Mouse (Mus musculus) urinary bladder, postnatal 4 days (tissue): Measurements from ENCODE around the gene Actl6a.
"Not testable (repeated sequence)": the region's sequence is repeated elsewhere in the genome, so short reads cannot be mapped to it uniquely, and the experiment has no call there.

Experiments used
- DNase-seq, 2 experiments: peaks; one replicate each; pipeline ENCODE4 v3.0.0; 2021 to 2022; ENCODE audit warnings: low spot score in 2 of 2

The Actl6a gene

DNA sequence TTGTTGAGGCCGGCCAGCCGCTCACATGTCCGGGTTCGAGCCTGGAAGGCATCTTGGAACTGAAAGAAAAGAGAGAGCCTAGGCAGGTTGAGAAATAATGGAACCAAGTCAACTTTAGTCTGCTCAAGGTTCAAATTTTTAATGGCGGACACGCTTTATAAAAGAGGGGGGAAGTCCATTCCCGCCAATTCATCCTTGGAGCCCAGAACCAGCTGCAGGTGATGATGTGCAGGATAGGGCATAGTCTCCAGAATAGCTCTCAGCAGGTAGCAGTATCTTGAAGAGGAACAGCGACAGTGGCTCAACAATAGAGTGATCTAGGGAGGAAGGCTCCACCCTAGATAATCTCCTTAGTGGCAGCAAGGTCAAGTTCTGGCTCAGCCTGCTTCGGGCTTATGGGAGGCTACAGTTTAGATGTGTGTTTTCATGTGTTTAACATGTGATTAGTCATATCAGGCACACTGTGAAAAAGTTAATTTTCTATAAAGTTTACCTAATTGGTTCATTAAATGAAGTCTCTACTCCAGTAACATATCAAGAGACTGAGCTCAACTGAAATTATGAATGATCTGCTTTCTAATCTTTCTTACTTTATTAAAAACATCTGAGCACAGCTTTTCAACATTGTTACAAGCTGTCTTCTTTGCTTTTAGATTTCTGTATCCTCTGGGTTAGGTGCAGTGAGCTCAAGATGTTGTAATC lies at the start of gene Actl6a:
Gene Actl6a, plus strand, starts transcription at position 652 of the 702 bp plus-strand sequence.
- DNase-seq = not testable (repeated sequence)

DNA sequence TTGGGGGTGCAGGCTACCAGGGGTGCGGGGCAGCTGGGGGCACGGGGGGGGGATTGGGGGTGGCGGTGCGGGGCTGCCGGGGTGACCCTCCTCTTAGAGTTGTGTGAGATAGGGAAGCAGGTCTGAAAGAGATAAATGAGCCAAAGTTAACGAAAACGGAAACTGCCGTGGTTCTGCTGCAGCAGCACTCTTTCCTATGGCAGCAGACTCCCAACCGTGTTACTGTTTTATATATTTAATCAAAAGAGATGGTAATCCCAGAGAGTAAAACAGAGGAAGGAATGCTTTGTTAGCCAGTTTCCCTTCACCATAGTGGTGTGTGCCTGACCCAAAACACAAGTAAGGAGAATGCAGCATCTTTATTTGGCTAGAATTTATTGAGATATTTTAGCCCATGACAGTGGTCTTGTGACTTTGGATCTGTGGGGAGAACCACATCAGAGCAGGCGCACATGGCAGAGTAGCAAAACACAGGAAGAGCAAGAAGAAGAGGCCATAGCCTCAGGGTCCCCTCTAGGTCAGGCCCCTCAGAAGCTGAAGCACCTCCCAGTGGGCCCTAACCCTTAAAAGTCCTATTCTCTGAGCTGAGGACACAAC lies 49.6 kb upstream of the Actl6a start:
- no peak for DNase-seq

DNA sequence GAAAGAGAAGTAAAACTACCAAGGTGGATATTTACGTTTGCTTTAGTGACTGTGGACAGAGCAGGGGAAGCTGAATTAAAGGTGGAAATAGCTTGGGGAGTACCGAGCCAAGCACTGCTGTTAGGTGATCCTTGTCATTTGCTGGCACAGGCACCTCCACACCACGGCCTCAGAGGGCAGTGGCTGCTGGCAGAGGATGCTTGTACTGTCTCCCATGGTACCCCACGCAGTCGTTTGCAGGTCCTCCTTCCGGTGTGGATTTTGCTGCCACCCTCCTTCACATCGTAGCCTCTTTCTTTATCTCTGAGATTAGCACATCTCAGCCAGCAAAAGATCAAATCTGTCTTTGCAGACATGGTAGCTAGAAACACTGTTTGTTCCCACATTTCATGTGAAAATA lies 47.7 kb upstream of the Actl6a start:
- DNase-seq = no peak

DNA sequence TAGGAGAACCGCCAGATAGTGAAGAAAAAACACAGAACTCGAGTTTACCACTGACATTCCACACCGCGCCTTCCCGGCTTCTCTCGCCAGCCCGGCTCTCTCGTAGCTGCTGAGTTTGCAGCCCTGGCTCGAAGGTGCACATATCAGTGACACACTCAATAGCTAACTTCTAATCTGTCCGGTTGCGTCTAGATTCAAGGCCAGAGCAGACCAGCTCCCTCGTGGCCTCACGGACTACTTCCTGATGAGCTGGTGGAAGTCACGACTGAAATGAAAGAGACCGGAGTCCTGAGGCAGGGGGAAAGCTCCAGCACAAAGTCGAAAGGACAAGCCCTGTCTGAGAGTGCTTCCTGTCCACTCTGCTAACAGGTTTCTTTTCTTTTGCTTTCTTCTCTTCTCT lies 47.3 kb upstream of the Actl6a start:
- DNase-seq = no peak

DNA sequence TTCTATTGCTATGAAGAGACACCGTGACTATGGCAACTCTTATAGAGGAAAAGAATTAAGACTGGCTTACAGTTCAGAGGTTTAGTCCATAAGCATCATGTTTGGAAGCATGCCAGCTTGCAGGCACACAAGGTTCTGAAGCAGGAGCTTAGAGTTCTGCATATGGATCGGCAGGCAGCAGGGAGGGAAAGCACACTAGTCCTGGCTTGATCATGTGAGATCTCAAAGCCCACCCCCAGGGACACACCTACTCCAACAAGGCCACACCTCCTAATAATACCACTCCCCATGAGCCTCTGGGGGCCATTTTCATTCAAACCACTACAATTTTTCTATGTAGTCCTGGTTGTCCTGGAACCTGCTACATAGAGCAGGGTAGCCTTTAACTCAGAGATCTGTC lies 46.6 kb upstream of the Actl6a start:
- DNase-seq = no peak

DNA sequence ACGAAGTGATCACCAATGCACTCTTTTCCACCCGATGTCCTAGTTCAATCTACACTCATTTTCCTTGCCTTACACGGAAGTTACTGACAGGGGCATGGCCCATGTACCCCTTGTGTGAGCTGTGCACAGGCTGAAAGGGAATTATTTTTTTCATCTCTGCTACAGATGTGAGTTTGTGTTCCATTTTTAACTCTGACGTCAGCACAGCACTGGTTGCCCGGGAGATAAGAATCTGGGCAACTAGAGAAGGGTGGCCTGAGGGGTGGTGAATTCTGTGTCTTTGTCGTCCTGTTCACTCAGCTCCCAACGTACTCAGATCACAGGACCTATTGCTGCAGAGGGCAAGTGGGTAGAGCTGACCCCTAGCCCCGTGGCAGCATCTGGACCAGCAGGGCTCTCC lies 45.8 kb upstream of the Actl6a start:
- DNase-seq = no peak

DNA sequence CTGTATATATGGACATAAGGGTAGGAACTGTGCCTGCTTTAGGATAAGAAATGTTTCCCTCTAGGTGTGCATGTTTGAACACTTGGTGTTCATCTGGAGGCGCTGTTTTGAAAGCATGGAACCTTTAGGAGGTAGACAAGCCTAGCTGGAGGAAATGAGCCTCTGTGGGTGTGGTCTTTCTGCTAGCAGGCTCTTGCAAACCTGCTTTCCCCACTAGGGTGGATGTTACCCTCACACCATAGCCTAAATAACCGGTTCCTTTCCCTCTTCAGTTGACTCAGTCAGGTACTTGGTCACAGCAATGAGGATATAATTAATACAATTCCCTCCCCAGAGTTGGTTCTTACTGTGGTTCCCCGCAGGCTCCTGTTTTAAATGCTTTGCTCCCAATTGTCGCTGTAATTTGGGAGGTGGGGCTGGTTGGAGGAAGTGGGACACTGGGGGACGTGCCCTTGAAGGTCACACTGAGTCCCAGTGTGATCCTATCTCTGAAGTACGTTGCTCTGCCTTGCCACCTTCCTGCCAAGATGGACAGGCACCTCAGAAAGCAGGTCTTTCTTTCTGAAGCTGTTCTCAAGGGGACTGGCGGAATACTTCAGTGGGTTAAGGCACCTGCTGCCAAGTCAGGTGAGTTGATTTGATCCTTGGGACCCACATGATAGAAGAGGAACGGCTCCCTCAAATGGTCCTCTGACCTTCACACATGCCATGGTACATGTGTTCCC lies 45.1 kb upstream of the Actl6a start:
- no peak for DNase-seq

DNA sequence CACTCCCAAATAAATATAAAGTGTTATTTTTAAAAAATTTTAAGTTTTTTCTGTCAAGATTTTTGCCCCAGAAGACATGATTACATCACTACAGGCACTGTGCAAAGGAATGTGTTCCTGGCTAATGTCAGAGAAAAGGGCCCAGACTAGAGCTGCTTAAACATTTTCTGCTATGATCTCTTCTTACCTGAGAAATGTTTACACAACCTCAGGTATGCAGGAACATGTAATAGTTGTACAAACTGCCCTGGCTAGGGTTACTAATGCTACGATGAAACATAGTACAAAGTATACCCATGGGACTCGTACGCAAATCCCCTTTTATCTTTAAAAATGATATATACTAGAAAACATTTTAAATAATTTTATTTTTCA lies 44.6 kb upstream of the Actl6a start:
- no peak for DNase-seq

DNA sequence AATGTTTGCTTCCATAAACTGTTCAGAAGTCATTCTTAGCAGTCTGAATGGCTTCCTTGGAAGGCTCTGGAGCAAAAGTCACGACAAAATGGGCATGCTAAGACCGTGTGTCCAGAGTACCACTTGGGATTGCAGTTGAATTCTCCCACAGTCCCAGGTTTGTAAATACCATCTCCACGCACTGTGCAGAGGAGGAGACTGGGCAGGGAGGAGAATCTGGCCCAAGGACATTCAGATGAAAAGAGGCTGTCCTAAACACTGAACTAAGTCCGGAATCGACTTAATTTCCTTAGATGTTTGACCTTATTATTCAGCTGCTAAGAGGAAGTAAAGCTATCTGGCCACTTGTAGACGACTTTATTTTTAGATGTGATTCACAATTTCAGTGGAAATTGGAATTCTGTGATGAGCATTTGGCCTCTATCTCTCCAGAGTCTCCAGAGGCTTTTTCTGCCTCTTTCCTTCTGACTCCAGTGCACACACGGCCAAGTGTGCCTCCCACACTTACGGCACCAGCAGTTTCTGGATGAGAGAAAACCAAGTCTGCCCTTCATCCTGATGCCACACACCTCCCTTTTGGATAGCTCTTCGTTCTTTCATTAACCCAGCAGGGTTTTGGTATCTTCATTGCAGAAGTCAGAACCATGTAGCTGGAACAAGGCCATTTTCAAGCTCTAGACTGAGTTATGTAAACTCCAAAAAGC lies 37.7 kb upstream of the Actl6a start:
- DNase-seq = no peak

DNA sequence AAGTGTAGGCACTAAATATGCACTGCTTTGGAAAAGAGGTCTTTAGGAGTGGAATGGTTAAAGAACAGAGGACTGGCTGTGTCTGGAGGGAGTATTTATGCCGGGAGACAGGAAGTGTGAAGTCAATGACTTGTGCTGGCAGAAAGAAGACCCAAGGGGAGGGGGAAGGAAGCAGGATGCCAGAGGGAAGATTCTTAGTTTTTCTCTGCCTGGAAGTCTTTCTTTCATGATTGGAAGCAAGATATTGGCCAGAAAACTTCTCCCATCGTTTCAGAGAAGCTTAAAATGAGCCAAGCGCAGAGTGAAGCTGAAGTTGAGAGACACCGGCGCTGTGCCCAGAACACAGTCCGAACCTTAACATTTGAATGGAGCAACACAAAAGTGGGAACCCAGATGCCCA lies 36.9 kb upstream of the Actl6a start:
- DNase-seq = no peak

DNA sequence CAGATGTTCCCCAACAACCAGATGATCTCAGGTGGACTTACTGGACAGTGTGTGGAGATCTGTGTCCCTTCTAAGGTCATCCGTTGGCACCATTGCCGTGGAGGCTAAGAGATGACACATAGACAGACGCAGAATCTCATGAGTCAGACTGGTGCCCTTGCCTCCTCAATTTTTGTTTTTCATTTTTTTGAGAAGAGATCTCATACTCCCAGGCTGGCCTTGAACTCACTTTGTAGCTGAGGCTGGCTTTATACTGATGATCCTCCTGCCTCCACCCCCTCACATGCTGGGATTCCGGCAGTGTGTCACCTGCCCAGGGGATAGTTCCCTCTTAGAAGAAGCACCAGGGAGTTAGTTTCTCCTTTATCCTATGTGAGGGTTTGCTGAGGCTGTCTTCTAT lies 35.9 kb upstream of the Actl6a start:
- DNase-seq = no peak

DNA sequence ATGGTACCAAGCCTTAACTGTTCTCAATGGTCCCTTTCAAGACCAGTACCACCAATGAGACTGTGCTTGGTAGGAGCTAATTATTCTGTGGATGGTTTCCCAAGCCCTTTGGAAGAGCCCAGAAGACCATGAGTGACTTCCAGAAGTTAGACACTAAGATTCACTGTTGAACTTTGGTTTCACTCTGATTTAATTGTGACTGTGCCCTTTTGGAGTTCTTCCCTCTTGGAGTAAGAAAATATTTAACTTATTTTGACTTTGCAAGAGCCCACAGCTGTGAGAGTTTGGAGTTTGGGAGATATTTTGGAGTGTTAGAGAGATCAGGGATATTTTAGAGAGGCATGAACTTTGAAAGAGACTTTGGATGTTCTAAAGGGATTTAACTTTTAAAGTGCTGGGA lies 32.9 kb upstream of the Actl6a start:
- DNase-seq = no peak

DNA sequence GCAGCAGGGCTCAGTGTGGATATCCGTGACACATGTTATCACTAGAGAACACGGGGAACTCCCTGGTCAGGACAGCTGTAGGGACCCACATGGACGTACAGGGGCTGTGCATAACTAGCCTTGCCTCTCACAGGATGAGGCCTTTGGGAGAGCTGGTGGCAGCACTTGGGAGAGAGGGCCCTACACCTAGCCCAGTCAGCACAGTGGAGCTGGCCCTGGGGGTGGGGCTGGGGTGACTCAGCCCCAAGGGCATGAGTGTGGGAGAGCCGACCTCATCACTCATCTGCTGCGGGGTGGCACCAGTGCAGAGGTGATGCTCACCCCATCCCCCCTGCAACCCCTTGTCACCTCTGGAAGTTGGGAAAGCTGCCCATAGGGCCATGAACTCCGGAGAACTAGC lies 29.7 kb upstream of the Actl6a start:
- DNase-seq = no peak

DNA sequence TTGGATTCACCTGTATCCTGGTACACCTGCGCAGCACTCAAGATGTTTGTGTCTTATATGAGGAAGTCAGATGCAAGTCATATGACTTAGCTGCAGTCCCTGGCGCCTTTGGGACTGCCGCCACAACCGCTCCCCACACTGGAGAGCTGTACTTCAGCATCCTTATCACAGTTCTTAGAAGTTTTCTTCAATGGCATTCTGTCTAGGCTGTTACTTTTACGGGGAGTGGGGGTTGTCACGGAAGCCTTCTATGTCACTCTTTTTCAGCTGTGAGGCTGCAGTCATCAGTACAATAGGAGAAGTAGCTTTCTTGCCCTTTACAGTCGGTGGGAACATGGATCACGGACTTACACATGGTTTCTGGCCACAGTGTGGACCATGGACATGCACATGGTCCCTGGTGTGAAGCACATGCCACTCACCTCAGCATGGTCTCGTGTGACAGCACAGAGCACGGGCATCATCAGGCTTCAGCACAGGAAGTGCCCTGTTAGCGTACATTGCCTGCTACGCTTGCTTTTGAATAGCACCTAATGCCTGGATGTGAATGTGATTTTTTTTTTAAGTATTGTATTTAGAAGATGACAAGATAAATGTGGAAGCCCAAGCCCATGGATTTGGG lies 23.1 kb upstream of the Actl6a start:
- DNase-seq = no peak

DNA sequence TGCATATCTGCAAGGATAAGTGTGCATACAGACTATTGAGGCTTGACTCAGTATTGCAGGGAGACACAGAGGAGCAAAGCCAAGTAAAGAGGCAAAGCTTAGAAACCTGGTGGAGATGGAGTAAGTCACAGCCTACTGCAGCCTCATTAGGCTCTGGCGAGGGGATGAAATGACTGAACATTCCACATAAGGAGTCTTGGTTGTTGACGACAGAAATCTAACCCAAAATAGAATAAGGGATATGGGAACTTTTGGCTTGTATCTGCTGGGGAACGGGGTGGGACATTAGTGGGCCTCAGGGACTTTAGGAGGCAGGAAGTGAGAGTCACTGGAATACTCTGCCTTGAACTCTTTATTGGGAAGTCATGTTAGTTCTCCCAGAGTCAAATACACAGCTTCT lies 21.5 kb upstream of the Actl6a start:
- DNase-seq = no peak

DNA sequence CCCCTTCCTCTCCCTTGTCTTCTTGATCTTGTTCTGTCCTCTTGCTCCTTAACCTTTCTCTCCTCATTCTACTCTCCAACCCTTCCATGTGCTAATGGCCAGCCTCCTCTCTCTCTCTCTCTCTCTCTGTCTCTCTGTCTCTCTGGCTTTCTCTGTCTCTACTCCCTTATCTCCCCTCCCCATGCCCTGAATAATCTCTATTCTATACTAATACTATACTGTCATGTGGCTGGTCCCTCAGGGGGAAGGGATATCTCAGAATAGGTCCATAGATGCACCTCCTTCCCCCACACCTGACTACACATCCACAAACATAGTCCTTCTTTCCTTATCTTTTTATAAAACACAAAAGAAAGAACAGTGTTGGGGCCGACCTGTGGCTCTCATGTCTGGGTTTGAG lies 19.6 kb upstream of the Actl6a start:
- DNase-seq = no peak

DNA sequence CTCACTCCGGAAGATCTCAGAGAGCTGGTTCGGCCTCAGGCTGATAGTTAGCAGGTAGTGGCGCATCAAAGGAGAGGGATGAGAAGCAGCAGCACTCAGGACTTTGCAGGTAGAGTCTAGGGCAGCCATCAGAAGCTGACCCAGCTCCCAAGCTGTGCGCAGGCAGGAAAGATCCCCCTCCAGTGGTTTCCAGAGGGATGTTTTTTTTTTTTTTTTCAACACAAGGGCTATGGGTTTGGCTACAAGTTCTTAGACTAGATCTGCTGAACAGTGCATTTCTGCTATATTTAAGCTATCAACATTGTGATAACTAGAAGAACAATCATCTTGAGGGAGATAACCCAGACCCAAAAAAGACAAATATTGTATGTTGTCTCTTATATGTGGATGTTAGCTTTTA lies 18.9 kb upstream of the Actl6a start:
- DNase-seq = no peak

DNA sequence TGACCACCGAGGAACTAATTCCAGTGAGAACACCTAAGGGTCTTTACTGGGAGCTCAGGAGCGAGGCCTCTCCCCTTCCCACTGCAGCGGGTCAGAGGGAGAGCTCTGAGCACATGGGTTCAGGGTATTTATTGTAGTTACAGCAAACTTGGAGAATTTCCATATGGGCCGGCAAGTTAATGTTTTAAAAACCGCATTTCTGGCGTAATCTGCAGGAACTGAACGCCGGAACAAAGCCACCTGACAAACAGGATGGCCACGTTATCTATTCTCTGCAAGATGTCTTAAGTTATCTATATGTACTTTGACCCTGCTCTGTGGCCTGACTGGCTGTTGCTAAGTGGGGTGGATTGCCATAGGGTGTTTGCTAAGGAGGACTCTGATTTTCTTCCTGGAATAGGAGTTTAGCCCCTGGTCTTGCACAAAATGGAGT lies 16.5 kb upstream of the Actl6a start:
- DNase-seq = no peak

DNA sequence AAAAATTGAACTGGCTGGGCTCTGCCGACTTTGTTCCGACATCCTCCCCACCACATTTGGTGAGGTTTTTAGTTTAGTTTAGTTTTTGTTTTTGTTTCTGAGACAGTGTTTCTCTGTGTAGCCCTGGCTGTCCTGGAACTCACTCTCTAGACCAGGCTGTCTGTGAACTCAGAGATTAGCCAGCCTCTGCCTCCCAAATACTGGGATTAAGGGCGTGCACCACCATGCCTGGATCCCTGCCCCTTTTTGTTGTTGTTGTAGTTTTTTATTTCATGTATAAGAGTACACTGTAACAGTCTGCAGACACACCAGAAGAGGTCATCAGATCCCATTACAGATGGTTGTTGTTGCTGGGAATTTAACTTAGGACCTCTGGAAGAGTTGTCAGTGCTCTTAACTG lies 16.1 kb upstream of the Actl6a start:
- DNase-seq = no peak

DNA sequence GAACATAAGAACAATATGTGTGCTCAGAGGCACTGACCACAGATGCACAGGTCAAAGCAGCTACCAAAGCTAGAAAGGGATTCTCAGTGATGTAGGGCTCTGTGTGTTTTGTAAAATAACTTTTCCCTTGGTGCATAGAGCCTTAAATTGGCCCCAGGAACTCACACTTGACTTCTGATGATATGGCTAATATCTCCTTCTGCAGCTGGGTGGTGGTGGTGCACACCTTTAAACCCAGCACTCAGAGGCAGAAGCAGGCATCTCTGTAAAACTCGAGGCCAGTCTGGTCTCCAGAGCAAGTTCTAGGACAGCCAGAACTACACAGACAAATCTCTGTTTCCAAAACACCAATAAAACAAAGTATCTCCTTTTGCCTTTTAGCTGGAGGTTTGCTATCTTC lies 15.2 kb upstream of the Actl6a start:
- DNase-seq = no peak

DNA sequence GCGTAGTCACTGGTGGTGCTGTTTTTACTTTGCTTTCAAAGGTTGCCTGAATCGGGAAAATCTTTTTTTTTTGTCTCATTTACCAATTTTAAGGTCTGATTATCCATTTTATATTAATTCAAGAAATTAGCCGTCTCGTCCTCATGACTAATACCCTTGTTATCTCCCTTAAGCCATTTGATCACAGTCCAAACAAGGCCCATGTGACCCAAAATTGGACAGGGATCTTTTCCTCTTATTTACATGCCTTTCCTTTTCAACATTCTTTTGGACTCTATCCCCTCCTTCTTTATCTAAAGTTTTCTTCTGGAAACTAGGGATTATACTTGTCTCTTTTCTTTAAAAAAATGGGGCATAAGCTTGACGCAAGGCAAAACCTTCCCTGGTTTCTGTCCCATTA lies 14.3 kb upstream of the Actl6a start:
- DNase-seq = no peak

DNA sequence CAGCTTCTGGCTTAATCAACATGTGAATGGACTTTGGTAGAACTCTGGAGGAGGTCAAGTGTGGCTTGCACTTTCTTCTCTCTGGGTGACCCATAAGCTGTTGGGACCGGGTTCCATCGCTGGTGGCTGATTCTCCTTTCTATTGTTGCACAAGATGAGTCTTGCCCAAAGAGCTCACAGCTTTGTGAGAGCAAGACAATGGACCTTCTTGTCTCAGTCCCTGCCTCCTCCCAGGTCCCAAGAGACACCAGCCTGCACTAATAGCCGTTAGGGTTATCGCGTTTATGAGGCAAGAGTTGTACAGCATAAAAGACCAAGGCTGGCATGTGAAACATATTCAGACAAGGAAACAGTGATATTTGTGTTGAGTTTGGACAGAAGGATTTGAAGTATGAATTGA lies 11.9 kb upstream of the Actl6a start:
- DNase-seq = no peak
